Mouse (Mus musculus) MEL (cell line): ENCODE data around the gene Trim50. TPM values are rescaled to one million over a fixed set of nuclear protein-coding genes. Genes with fewer than 3 reads are reported as not detected.

ENCODE experiments used
- DNase-seq: peaks from one replicate; pipeline ENCODE4 v3.0.0; 2011; ENCODE audit warnings: low read depth, low spot score
- H3K27ac ChIP-seq: 2 replicates; pipeline ENCODE4 v1.5.1; 2012; ENCODE audit warnings: low read depth, mild to moderate bottlenecking, control low read depth, low read length, moderate library complexity; ENCODE audit not compliant: control insufficient read depth
- H3K27me3 ChIP-seq, 2 experiments: fragments of 150-350 bp in 1 of 2; sonication (generic) in 1 of 2; 2 replicates each; pipeline ENCODE4 v1.6.1; 2012; ENCODE audit warnings: low read length in 2 of 2, mild to moderate bottlenecking in 2 of 2, improper control_type of control experiment in 1 of 2, moderate library complexity in 1 of 2; ENCODE audit not compliant: insufficient read depth in 2 of 2, control insufficient read depth in 1 of 2
- H3K36me3 ChIP-seq, 2 experiments: 2 replicates each; pipeline ENCODE4 v1.6.1; 2012 to 2014; ENCODE audit warnings: low read length in 2 of 2, improper control_type of control experiment in 1 of 2, inconsistent platforms in 1 of 2, mild to moderate bottlenecking in 1 of 2; ENCODE audit not compliant: insufficient read depth in 2 of 2, control insufficient read depth in 1 of 2
- H3K4me1 ChIP-seq, 2 experiments: fragments of 150-350 bp in 1 of 2; sonication (generic) in 1 of 2; 2 replicates each; pipeline ENCODE4 v1.6.1; 2012; ENCODE audit warnings: low read length in 2 of 2, improper control_type of control experiment in 1 of 2, mild to moderate bottlenecking in 1 of 2; ENCODE audit not compliant: insufficient read depth in 2 of 2, control insufficient read depth in 1 of 2
- H3K4me3 ChIP-seq, 2 experiments: fragments of 150-350 bp in 1 of 2; sonication (generic) in 1 of 2; 2 replicates each; pipeline ENCODE4 v1.5.1; 2012; ENCODE audit warnings: low read depth in 2 of 2, low read length in 2 of 2, mild to moderate bottlenecking in 2 of 2, moderate library complexity in 2 of 2, control low read depth in 1 of 2, improper control_type of control experiment in 1 of 2; ENCODE audit not compliant: control insufficient read depth in 1 of 2, insufficient read depth in 1 of 2
- H3K79me2 ChIP-seq: 2 replicates; pipeline ENCODE4 v1.6.1; 2012; ENCODE audit warnings: mild to moderate bottlenecking, low read length, moderate library complexity; ENCODE audit not compliant: control insufficient read depth, poor library complexity, insufficient read depth
- H3K9ac ChIP-seq: 2 replicates; pipeline ENCODE4 v1.6.1; 2012; ENCODE audit warnings: low read depth, mild to moderate bottlenecking, control low read depth, low read length, moderate library complexity; ENCODE audit not compliant: control insufficient read depth, poor library complexity, severe bottlenecking
- H3K9me3 ChIP-seq: fragments of 150-350 bp; sonication (generic); replicated peaks from 2 replicates; pipeline ENCODE4 v1.6.1; 2012; ENCODE audit warnings: mild to moderate bottlenecking, low read length, improper control_type of control experiment, moderate library complexity; ENCODE audit not compliant: insufficient read depth
- BHLHE40 ChIP-seq: IDR thresholded peaks from 2 replicates; pipeline ENCODE4 v1.6.1; 2012; ENCODE audit warnings: low read depth, mild to moderate bottlenecking, inconsistent platforms, low read length, improper control_type of control experiment, borderline replicate concordance
- CHD1 ChIP-seq: IDR thresholded peaks from 2 replicates; pipeline ENCODE4 v1.6.1; 2012; ENCODE audit warnings: low read depth, mild to moderate bottlenecking, inconsistent platforms, low read length, improper control_type of control experiment
- E2F4 ChIP-seq: IDR thresholded peaks from 2 replicates; pipeline ENCODE4 v1.6.1; 2011; ENCODE audit warnings: low read depth, low read length, improper control_type of control experiment, borderline replicate concordance
- GABPA ChIP-seq: IDR thresholded peaks from 2 replicates; pipeline ENCODE4 v1.6.1; 2012; ENCODE audit warnings: low read depth, mild to moderate bottlenecking, inconsistent platforms, low read length, improper control_type of control experiment, moderate library complexity
- KAT2A ChIP-seq: conservative IDR thresholded peaks from 2 replicates; pipeline ENCODE4 v1.6.1; 2012; ENCODE audit warnings: low read depth, low read length, improper control_type of control experiment, inconsistent platforms
- MAFK ChIP-seq: IDR thresholded peaks from 2 replicates; pipeline ENCODE4 v1.6.1; 2011; ENCODE audit warnings: low read depth, mild to moderate bottlenecking, low read length, improper control_type of control experiment, borderline replicate concordance
- MEF2A ChIP-seq: IDR thresholded peaks from 2 replicates; pipeline ENCODE4 v1.6.1; 2014; ENCODE audit warnings: low read depth, mild to moderate bottlenecking, inconsistent platforms, low read length, improper control_type of control experiment; ENCODE audit not compliant: poor library complexity, insufficient replicate concordance, severe bottlenecking; ENCODE audit errors: extremely low read depth
- NELFE ChIP-seq: IDR thresholded peaks from 2 replicates; pipeline ENCODE4 v1.6.1; 2011; ENCODE audit warnings: low read depth, low read length, improper control_type of control experiment
- POLR2A ChIP-seq, 2 experiments: IDR thresholded peaks; 2 replicates each; pipeline ENCODE4 v1.6.1; 2011 to 2012; ENCODE audit warnings: low read length in 2 of 2, mild to moderate bottlenecking in 2 of 2, control low read depth in 1 of 2, improper control_type of control experiment in 1 of 2, low read depth in 1 of 2, moderate library complexity in 1 of 2; ENCODE audit not compliant: control insufficient read depth in 1 of 2, insufficient read depth in 1 of 2, poor library complexity in 1 of 2
- POLR2AphosphoS2 ChIP-seq: IDR thresholded peaks from 2 replicates; pipeline ENCODE4 v1.6.1; 2011; ENCODE audit warnings: low read length, improper control_type of control experiment
- SMC3 ChIP-seq: IDR thresholded peaks from 2 replicates; pipeline ENCODE4 v1.6.1; 2011; ENCODE audit warnings: low read depth, low read length, improper control_type of control experiment
- TAL1 ChIP-seq: IDR thresholded peaks from 2 replicates; pipeline ENCODE4 v1.6.1; 2012; ENCODE audit warnings: mild to moderate bottlenecking, inconsistent platforms, low read length, moderate library complexity, mixed read lengths
- TBP ChIP-seq: IDR thresholded peaks from 2 replicates; pipeline ENCODE4 v1.8.0; 2011; ENCODE audit warnings: low read depth, low read length, improper control_type of control experiment
- USF1 ChIP-seq: IDR thresholded peaks from 2 replicates; pipeline ENCODE4 v1.6.1; 2014; ENCODE audit warnings: low read depth, mild to moderate bottlenecking, inconsistent platforms, low read length, improper control_type of control experiment, moderate library complexity
- polyA plus RNA-seq, 2 experiments: library from polyadenylated mRNA; stranded (reverse) in 1 of 2; unstranded in 1 of 2; fragments of >175 nt in 1 of 2; fragments of >200 nt in 1 of 2; gene quantifications; 2 replicates each; pipeline versions ENCODE4 v1.2.1 to v1.2.4; 2012; ENCODE audit warnings: low replicate concordance in 2 of 2, low read depth in 1 of 2; ENCODE audit not compliant: insufficient read length in 2 of 2, insufficient read depth in 1 of 2, missing spikeins in 1 of 2
- total RNA-seq: library from RNA; depleted of rRNA; stranded (reverse); fragments of 300-350 nt; gene quantifications from 2 replicates; pipeline ENCODE4 v1.2.3, GENCODE M21; 2012; rRNA removed

Trim50 gene
- total RNA-seq, result not detected in 2 replicates
- polyA plus RNA-seq, result not detected

DNA sequence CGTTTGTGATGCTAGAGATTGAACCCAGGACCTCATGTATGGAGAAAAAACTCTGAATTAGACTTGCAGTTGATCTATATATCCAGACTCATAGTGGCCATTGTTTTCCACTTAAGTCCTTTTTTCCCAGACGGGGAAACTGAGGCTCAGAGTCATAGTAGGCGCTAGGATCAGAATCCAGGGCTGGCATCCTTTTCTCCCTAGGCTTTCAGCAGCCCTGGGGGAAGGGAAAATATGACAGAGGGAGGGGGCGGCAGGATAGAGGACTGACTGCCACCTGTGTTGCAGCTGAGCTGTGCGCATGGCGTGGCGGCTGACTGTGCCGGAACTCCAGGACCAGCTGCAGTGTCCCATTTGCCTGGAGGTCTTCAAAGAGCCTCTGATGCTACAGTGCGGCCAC, at the start of gene Trim50:
Gene Trim50 (plus strand): TSS at position 301 of the 400 bp plus-strand sequence.
- Histone ChIP-seq H3K27me3 (peaks cover 0 to 8% of the 10 kb centered on the region in 2 experiments; a peak in 2 of 4 replicates), H3K9ac (no peak within 1 kb of the TSS)
- TF ChIP-seq KAT2A, result no peak
- no peak for TF ChIP-seq NELFE
- no peak for TF ChIP-seq CHD1
- no peak for TF ChIP-seq SMC3
- no peak for TF ChIP-seq USF1
- TF ChIP-seq POLR2A (IDR thresholded peaks at IDR 0.05; ENCODE audit: control insufficient read depth in 1 of 2, insufficient read depth in 1 of 2, low read depth in 1 of 2, low read length in 2 of 2, poor library complexity in 1 of 2), result no peak
- no peak for TF ChIP-seq MAFK
- TF ChIP-seq TBP, result no peak
- no peak for TF ChIP-seq GABPA
- no peak for TF ChIP-seq E2F4
- no peak for TF ChIP-seq BHLHE40
- no peak for TF ChIP-seq MEF2A
- TF ChIP-seq POLR2AphosphoS2, result no peak

DNA sequence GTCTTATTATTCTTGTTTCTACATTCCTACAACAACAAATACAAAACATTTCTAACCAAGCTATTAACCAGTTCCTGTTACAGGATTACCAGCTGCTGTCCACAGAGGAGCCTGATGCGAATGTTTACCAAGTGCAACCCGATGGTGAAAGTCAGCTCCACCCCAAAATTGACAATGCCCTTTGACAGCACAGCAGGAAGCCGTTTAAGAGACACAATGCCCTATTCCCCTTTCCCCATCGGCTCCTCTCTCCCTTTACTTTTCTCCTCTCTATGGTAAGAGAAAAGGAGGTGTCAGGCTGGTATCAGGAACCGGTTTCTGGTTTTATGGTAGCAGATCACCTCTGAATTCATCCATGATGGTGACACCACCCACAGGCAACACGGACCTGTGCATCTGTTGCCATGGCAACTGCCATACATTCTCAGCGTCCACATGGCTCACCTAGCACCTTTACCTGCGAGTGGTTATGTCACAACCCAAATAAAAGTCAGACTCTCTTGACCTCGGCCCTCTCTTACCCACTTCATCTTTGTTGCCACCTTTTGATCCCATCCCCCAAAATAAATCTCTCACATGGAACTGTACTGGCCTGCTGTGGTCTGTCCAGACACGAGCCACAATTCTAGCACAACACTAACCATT, 46.7 kb upstream of the Trim50 start:
- Histone ChIP-seq H3K36me3 (no peaks in the 10 kb centered on the region), H3K27ac (no peak overlapping the region), H3K4me1 (no peaks in the 10 kb centered on the region), H3K27me3 (peaks cover 27 to 38% of the 10 kb centered on the region in 2 experiments), H3K9me3 (0 out of 2 replicates have a peak, but pooled peaks cover 2% of the 10 kb centered on the region), H3K79me2 (no peaks in the 10 kb centered on the region), H3K4me3 (no peak overlapping the region), H3K9ac (no peak overlapping the region)
- no peak for DNase-seq
- TF ChIP-seq TAL1 (no peak), NELFE (no peak), BHLHE40 (no peak)

More for the DNA sequence above, at the start of gene Trim50:
- Histone ChIP-seq H3K79me2 (no peaks in the 10 kb centered on the region), H3K4me1 (no peaks in the 10 kb centered on the region), H3K9me3 (no peaks in the 10 kb centered on the region), H3K27ac (no peak within 1 kb of the TSS), H3K4me3 (no peak within 1 kb of the TSS), H3K36me3 (no peaks in the 10 kb centered on the region)
- DNase-seq, result no peak
